Mouse (Mus musculus): ENCODE data around the gene Pspn. TPM values are rescaled to one million over a fixed set of nuclear protein-coding genes. Genes with fewer than 3 reads are reported as not detected.
A peak's percentile ranks its signal among the peaks of the same experiment; 100 is the strongest.

The Pspn gene
- total and polyA plus RNA-seq, 3 experiments, result not detected

DNA sequence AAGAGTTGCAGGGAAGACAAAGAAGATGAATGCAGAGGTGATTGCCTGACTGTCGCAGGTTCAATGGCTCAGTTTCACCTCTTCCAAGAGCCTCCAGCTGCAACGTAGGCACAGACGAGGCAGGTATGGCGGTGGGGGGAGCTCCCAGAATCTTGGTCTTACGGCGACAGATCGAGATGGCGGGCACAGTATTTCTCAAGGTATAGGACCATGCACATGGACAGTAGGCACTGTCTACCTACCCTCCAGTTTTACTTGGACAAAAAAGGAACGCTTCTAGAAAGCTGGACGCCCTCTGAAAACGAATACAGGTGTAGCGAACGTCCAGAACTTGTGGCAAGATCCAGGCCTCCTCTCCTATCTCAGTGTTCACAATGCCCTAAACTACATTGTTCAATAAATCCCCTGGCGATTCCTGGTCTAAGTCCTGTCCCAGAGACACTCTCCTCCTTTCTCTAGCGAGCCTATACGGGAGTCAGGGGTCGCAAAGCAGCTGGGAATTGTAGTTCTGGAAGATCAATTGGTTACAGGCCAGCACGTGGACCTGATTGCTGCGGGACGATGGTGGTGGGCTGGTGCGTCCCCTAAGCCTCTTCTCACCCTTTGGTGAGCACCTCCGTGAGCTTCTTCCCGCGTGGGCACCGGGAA, 10.2 kb downstream of the Pspn start:
- H3K27me3 ChIP-seq (ENCODE audit: insufficient read depth, low read length), result peaks cover 18% of the 10 kb centered on the region
- H3K4me3 ChIP-seq (ENCODE audit: low read depth, low read length), result peak overlapping the region; percentile 97
- peaks cover 35% of the 10 kb centered on the region for H3K36me3 ChIP-seq (replicated peaks)
- TF ChIP-seq GATA2 (IDR thresholded peaks at IDR 0.05; ENCODE audit: borderline replicate concordance, low read depth, low read length), result no peak
- TF ChIP-seq GATA1 (IDR thresholded peaks at IDR 0.05; ENCODE audit: borderline replicate concordance, low read length), result no peak
- no peak for TF ChIP-seq TAL1 (conservative IDR thresholded peaks at IDR 0.05; ENCODE audit: low read depth, low read length)
- no peak for TF ChIP-seq CTCF (IDR thresholded peaks at IDR 0.05; ENCODE audit: low read depth, low read length)
- TF ChIP-seq POLR2AphosphoS5 (IDR thresholded peaks at IDR 0.05; ENCODE audit: insufficient replicate concordance, low read depth, low read length), result no peak
- DNase-seq (ENCODE audit: low spot score) (peak; percentile 70), ATAC-seq (ENCODE audit: extremely low read depth, insufficient number of reproducible peaks, low FRiP score, poor library complexity, severe bottlenecking) (peak; percentile 84)
- H3K9me3 ChIP-seq (replicated peaks), result no peaks in the 10 kb centered on the region
- H3K4me1 ChIP-seq (ENCODE audit: insufficient read depth, low read depth, low read length), result peaks cover 38% of the 10 kb centered on the region

DNA sequence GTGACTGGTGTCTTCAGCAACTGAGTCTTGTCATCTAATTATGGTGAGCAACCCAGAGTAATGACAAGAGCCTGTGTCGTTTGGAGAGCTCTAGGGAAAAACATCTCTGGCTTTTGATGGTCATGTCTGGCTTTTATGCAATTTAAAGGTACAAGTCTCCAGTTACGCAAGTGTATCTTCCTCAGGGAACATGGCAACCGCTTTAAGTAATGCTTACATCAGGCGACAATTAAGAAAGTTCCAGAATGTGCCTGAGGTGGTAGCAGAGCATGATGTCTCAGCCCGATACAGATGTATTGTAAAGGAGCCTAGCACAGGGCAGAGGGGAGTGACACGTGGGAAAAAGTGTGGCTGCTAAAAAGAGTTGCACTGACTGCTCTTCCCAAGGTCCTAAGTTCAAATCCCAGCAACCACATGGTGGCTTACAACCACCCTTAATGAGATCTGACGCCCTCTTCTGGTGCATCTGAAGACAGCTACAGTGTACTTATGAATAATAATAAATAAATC, 10.8 kb downstream of the Pspn start:
- TF ChIP-seq CTCF (IDR thresholded peaks at IDR 0.05; ENCODE audit: low read depth, low read length) (no peak), GATA2 (IDR thresholded peaks at IDR 0.05; ENCODE audit: borderline replicate concordance, low read depth, low read length) (no peak)
- Histone ChIP-seq H3K4me3 (ENCODE audit: low read depth, low read length) (no peak overlapping the region; the same call in 1 of the 2 replicates), H3K9me3 (replicated peaks) (no peaks in the 10 kb centered on the region), H3K27me3 (ENCODE audit: insufficient read depth, low read length) (peaks cover 18% of the 10 kb centered on the region), H3K4me1 (ENCODE audit: insufficient read depth, low read depth, low read length) (peaks cover 38% of the 10 kb centered on the region), H3K36me3 (replicated peaks) (peaks cover 29% of the 10 kb centered on the region)
- DNase-seq (ENCODE audit: low spot score) (no peak), ATAC-seq (ENCODE audit: extremely low read depth, insufficient number of reproducible peaks, low FRiP score, poor library complexity, severe bottlenecking) (no peak)

DNA sequence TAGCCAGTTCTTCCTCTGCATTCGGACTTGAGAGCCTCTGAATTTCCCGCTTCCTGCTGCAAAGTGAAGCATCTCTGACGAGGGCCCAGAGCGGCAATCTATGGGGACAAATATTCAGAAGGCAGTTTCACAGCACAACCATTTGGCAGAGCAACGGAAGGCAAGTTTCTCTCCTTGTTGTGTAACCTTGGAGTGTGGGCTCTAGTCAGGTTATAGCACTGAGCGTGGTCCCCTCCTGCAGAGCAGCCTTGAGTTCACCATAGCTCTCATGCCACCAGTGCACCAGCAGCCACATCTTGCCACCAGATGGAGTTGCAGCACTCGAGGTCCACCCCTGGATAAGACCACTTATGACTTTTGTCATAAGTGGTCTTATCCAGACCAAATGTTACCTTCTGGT, 11.4 kb downstream of the Pspn start:
- Histone ChIP-seq H3K27me3 (ENCODE audit: insufficient read depth, low read length) (peaks cover 18% of the 10 kb centered on the region), H3K4me1 (ENCODE audit: insufficient read depth, low read depth, low read length) (peaks cover 34% of the 10 kb centered on the region), H3K9me3 (replicated peaks) (no peaks in the 10 kb centered on the region), H3K36me3 (replicated peaks) (peaks cover 23% of the 10 kb centered on the region), H3K4me3 (ENCODE audit: low read depth, low read length) (no peak overlapping the region)
- no peak for ATAC-seq (ENCODE audit: extremely low read depth, insufficient number of reproducible peaks, low FRiP score, poor library complexity, severe bottlenecking)
- DNase-seq (ENCODE audit: low spot score), result no peak
- no peak for TF ChIP-seq POLR2AphosphoS5 (IDR thresholded peaks at IDR 0.05; ENCODE audit: insufficient replicate concordance, low read depth, low read length)
- TF ChIP-seq GATA1 (IDR thresholded peaks at IDR 0.05; ENCODE audit: borderline replicate concordance, low read length), result no peak
- no peak for TF ChIP-seq CTCF (IDR thresholded peaks at IDR 0.05; ENCODE audit: low read depth, low read length)
- TF ChIP-seq TAL1 (conservative IDR thresholded peaks at IDR 0.05; ENCODE audit: low read depth, low read length), result no peak
- TF ChIP-seq GATA2 (IDR thresholded peaks at IDR 0.05; ENCODE audit: borderline replicate concordance, low read depth, low read length), result no peak

DNA sequence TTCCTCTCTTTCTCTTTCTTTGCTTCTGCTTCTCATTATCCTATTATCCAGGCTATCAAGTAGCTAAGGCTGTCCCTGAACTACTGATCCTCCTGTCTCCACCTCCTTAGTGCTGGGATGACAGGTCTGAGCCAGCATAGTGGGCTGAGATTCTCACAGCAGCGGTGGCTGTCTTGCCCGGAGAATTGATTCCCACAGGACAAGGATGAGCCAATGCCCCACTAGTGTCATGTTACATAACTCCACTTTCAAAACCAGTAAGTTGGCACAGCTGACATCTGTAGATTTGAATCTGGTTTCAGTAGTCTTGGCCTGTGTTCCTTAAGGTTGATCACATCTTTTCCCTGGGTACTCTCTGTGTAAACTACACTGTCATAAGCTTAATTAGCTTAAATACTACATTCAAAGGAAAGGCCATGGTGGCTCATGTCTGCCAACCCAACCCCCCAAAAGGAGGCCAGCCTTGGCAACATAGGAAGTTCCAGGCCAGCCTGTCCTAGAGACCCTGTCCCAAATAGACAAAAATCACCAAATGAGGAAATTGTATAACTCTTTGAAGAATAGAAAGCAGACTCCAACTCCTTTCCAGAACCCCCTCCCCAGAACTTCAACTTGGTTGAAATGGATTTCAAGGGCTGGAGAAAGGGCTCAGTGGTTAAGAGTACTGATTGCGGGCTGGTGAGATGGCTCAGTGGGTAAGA, 13.6 kb downstream of the Pspn start:
- TF ChIP-seq CTCF (IDR thresholded peaks at IDR 0.05; ENCODE audit: low read depth, low read length) (no peak), GATA2 (IDR thresholded peaks at IDR 0.05; ENCODE audit: borderline replicate concordance, low read depth, low read length) (no peak), TAL1 (conservative IDR thresholded peaks at IDR 0.05; ENCODE audit: low read depth, low read length) (no peak), POLR2AphosphoS5 (IDR thresholded peaks at IDR 0.05; ENCODE audit: insufficient replicate concordance, low read depth, low read length) (no peak), GATA1 (IDR thresholded peaks at IDR 0.05; ENCODE audit: borderline replicate concordance, low read length) (no peak)
- no peak for DNase-seq (ENCODE audit: low spot score)
- H3K36me3 ChIP-seq (replicated peaks), result peaks cover 4% of the 10 kb centered on the region
- H3K4me1 ChIP-seq (ENCODE audit: insufficient read depth, low read depth, low read length), result peaks cover 19% of the 10 kb centered on the region
- peaks cover 27% of the 10 kb centered on the region for H3K27me3 ChIP-seq (ENCODE audit: insufficient read depth, low read length)
- H3K9me3 ChIP-seq (replicated peaks), result no peaks in the 10 kb centered on the region
- no peak for ATAC-seq (ENCODE audit: extremely low read depth, insufficient number of reproducible peaks, low FRiP score, poor library complexity, severe bottlenecking)
- H3K4me3 ChIP-seq (ENCODE audit: low read depth, low read length), result no peak overlapping the region

DNA sequence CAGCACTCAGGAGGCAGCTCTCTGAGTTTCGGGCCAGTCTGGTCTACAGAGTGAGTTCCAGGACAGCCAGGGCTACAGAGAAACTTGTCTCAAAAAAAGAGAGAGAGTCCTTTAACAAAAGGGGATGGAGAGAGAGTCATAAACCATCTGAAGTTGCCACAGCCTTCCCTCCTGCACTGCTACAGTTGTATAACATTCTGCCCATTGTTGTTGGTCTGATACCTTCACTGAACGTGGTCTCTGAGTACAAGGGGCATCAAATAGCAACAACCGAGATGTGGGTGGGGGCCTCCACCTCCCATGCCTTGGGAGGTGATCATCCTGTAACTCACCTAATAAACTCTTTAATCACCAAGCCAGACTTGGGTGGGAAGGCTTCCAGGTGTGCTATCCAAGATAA, 14.2 kb downstream of the Pspn start:
- Histone ChIP-seq H3K27me3 (ENCODE audit: insufficient read depth, low read length) (peaks cover 31% of the 10 kb centered on the region), H3K4me1 (ENCODE audit: insufficient read depth, low read depth, low read length) (peaks cover 14% of the 10 kb centered on the region), H3K4me3 (ENCODE audit: low read depth, low read length) (no peak overlapping the region), H3K36me3 (replicated peaks) (no peaks in the 10 kb centered on the region), H3K9me3 (replicated peaks) (no peaks in the 10 kb centered on the region)
- no peak for ATAC-seq (ENCODE audit: extremely low read depth, insufficient number of reproducible peaks, low FRiP score, poor library complexity, severe bottlenecking)
- no peak for TF ChIP-seq CTCF (IDR thresholded peaks at IDR 0.05; ENCODE audit: low read depth, low read length)
- DNase-seq (ENCODE audit: low spot score), result no peak

DNA sequence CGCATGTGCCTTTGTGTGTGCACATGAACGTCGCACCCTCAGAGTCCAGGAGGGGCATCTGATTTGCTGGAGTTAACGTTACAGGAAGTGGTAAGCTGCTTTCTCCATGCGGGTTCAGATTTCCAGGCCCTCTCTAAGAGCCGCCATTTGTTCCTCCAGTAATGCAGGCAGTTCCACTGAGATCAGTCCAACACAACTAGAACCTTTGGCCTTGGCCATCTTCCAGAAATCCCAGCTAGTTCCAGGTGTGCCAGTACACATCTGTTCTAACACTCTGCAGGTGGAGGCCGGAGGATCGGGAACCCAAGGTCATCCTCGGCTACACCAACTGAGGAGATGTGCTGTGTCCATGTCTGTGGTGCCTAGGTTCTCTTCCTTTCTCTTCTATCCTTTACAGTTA, 14.9 kb downstream of the Pspn start:
- H3K4me1 ChIP-seq (ENCODE audit: insufficient read depth, low read depth, low read length), result peaks cover 10% of the 10 kb centered on the region
- ATAC-seq (ENCODE audit: extremely low read depth, insufficient number of reproducible peaks, low FRiP score, poor library complexity, severe bottlenecking), result no peak
- no peak overlapping the region for H3K4me3 ChIP-seq (ENCODE audit: low read depth, low read length)
- no peaks in the 10 kb centered on the region for H3K36me3 ChIP-seq (replicated peaks)
- H3K9me3 ChIP-seq (replicated peaks), result no peaks in the 10 kb centered on the region
- H3K27me3 ChIP-seq (ENCODE audit: insufficient read depth, low read length), result peaks cover 31% of the 10 kb centered on the region
- no peak for TF ChIP-seq POLR2AphosphoS5 (IDR thresholded peaks at IDR 0.05; ENCODE audit: insufficient replicate concordance, low read depth, low read length)
- no peak for TF ChIP-seq GATA1 (IDR thresholded peaks at IDR 0.05; ENCODE audit: borderline replicate concordance, low read length)
- TF ChIP-seq CTCF (IDR thresholded peaks at IDR 0.05; ENCODE audit: low read depth, low read length), result no peak
- TF ChIP-seq TAL1 (conservative IDR thresholded peaks at IDR 0.05; ENCODE audit: low read depth, low read length), result no peak
- no peak for TF ChIP-seq GATA2 (IDR thresholded peaks at IDR 0.05; ENCODE audit: borderline replicate concordance, low read depth, low read length)
- no peak for DNase-seq (ENCODE audit: low spot score)

Data from G1E (cell line).